Mouse (Mus musculus) embryonic facial prominence, embryonic 14.5 days (tissue): Measurements from ENCODE around the gene Nle1. TPM values are rescaled to one million over a fixed set of nuclear protein-coding genes. Genes with fewer than 3 reads are reported as not detected.
A peak's percentile ranks its signal among the peaks of the same experiment; 100 is the strongest.

Source experiments
- ATAC-seq: fragments of 200-750 bp; cut with Nextera tagmentation; 2 replicates; pipeline ENCODE4 v1.8.0; 2017; ENCODE audit warnings: low read depth, moderate number of reproducible peaks, moderate TSS enrichment
- DNase-seq: peaks from one replicate; pipeline ENCODE4 v3.0.0-alpha.2; 2015; ENCODE audit warnings: low spot score
- H3K27ac ChIP-seq: fragments of 300-500 bp; sonication (generic); replicated peaks from 2 replicates; pipeline ENCODE4 v1.5.1; 2014; ENCODE audit warnings: low read depth, mild to moderate bottlenecking, low read length, moderate library complexity
- H3K27me3 ChIP-seq: fragments of 300-500 bp; sonication (generic); replicated peaks from 2 replicates; pipeline ENCODE4 v1.6.1; 2014; ENCODE audit warnings: low read length; ENCODE audit not compliant: control insufficient read depth, insufficient read depth
- H3K36me3 ChIP-seq: fragments of 300-500 bp; sonication (generic); 2 replicates; pipeline ENCODE4 v1.6.1; 2014; ENCODE audit warnings: low read length, mixed read lengths; ENCODE audit not compliant: control insufficient read depth, insufficient read depth
- H3K4me1 ChIP-seq: fragments of 300-500 bp; sonication (generic); 2 replicates; pipeline ENCODE4 v1.6.1; 2014; ENCODE audit warnings: antibody characterized with exemption, low read length; ENCODE audit not compliant: control insufficient read depth, insufficient read depth
- H3K4me2 ChIP-seq: fragments of 300-500 bp; sonication (generic); 2 replicates; pipeline ENCODE4 v1.6.1; 2014; ENCODE audit warnings: low read depth, mild to moderate bottlenecking, low read length, moderate library complexity, mixed read lengths
- H3K4me3 ChIP-seq: fragments of 300-500 bp; sonication (generic); 2 replicates; pipeline ENCODE4 v1.5.1; 2014; ENCODE audit warnings: low read depth, mild to moderate bottlenecking, low read length
- H3K9ac ChIP-seq: fragments of 300-500 bp; sonication (generic); 2 replicates; pipeline ENCODE4 v1.6.1; 2014; ENCODE audit warnings: low read depth, mild to moderate bottlenecking, low read length, moderate library complexity, mixed read lengths
- H3K9me3 ChIP-seq: fragments of 300-500 bp; sonication (generic); 2 replicates; pipeline ENCODE4 v1.6.1; 2016; ENCODE audit warnings: low read length; ENCODE audit not compliant: control insufficient read depth
- WGBS: fragments of 180-500 bp; shearing (Covaris S2); extraction: QIAGEN DNeasy Blood & Tissue Kit; methylation state at CpG from one replicate; pipeline ENCODE4 v1.1.7; 2014; 5-methylcytosine and 5-hydroxymethylcytosine counted together
- polyA plus RNA-seq: library from polyadenylated mRNA; unstranded; fragments of >200 nt; fragmentation: Nextera tagmentation; extraction: Ambion mirVana; gene quantifications from 2 replicates; pipeline ENCODE4 v1.2.1, GENCODE M21; 2014

Nle1 gene
- polyA plus RNA-seq, 1 experiment from 2014 or later = 24.3 TPM

DNA sequence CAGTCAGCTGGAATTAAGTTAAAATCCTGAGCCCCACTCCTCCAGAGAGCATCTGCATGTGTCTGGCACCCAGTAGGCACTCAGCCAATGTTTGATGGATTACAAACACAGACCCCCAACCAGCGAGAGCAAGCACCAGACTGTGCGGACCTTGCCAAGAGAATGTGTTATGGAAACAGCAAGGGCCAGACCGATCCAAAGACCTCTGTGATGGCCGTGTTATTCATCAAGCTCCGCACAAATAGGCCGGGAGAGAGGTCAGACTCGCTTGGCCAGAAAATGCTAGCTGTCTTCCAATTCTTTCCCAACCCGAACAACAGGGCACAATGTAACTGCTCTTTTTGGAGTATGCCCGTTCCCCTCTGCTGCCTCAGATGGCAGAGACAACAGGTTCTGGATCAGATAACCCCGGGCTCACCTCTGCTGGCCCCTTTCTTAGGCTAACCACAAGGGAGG, 19.7 kb downstream of the Nle1 start:
- 0 out of 2 replicates have a peak, but pooled peaks cover 16% of the 10 kb centered on the region for H3K4me1 ChIP-seq

DNA sequence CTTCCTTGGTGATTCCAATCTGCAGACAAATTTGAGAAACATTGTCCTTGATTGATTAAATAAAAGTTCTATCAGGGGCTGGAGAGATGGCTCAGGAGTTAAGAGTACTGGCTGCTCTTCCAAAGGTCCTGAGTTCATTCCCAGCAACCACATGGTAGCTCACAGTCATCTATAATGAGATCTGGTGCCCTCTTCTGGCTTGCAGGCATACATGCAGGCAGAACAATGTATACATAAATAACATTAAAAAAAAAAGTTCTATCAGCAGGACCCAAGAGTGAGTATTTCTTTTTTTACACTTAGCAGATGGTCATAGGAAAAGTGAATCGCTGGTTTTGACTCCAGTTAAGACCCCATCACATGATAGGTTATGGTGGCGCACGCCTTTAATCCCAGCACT, 21.7 kb downstream of the Nle1 start:
- Histone ChIP-seq H3K27me3 (no peaks in the 10 kb centered on the region), H3K4me1 (0 out of 2 replicates have a peak, but pooled peaks cover 16% of the 10 kb centered on the region), H3K9me3 (no peaks in the 10 kb centered on the region), H3K4me3 (no peak overlapping the region), H3K36me3 (0 out of 2 replicates have a peak, but pooled peaks cover 9% of the 10 kb centered on the region), H3K4me2 (no peak overlapping the region), H3K27ac (no peak overlapping the region), H3K9ac (no peak overlapping the region)
- DNase-seq = no peak
- 90% methylated on average over 3 of the region's 3 CpGs for WGBS
- ATAC-seq = no peak

More for the DNA sequence above, 19.7 kb downstream of the Nle1 start:
- Histone ChIP-seq H3K4me2 (0 out of 2 replicates have a peak overlapping the region, but pooled peaks have one; percentile 7), H3K27ac (no peak overlapping the region), H3K27me3 (no peaks in the 10 kb centered on the region), H3K9me3 (no peaks in the 10 kb centered on the region), H3K4me3 (no peak overlapping the region), H3K9ac (peak overlapping the region; percentile 81; the same call in 1 of the 2 replicates), H3K36me3 (no peaks in the 10 kb centered on the region)
- WGBS = 60% methylated on average over 10 of the region's 10 CpGs
- no peak for ATAC-seq
- DNase-seq = no peak

DNA sequence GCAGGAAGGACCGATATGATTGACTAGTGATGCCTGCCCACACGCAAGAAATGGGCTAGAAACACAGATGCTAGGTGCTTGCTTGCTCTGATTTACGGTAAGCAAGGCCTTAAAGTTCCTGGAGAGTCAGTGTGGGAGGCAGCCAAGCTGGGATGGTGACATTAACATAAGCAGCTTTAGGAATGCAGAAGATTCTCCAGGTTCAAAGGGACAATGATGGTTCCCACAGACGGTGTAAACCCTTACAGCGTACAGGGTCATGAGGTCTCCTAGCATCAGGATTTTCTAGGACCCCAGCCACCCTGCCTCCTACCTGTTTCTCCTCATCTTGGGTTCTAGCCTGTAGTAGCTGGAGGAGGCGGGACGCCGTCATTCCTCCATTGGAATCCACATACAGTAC, 25.0 kb downstream of the Nle1 start:
- no peak for ATAC-seq
- no peak for DNase-seq
- WGBS = 62% methylated on average over 8 of the region's 8 CpGs
- H3K4me1 ChIP-seq = 0 out of 2 replicates have a peak, but pooled peaks cover under 1% of the 10 kb centered on the region
- no peaks in the 10 kb centered on the region for H3K27me3 ChIP-seq
- peaks cover 20% of the 10 kb centered on the region; the same call in 1 of the 2 replicates for H3K36me3 ChIP-seq
- H3K4me2 ChIP-seq = no peak overlapping the region
- H3K27ac ChIP-seq = no peak overlapping the region
- no peak overlapping the region for H3K4me3 ChIP-seq
- no peak overlapping the region for H3K9ac ChIP-seq
- no peaks in the 10 kb centered on the region for H3K9me3 ChIP-seq

DNA sequence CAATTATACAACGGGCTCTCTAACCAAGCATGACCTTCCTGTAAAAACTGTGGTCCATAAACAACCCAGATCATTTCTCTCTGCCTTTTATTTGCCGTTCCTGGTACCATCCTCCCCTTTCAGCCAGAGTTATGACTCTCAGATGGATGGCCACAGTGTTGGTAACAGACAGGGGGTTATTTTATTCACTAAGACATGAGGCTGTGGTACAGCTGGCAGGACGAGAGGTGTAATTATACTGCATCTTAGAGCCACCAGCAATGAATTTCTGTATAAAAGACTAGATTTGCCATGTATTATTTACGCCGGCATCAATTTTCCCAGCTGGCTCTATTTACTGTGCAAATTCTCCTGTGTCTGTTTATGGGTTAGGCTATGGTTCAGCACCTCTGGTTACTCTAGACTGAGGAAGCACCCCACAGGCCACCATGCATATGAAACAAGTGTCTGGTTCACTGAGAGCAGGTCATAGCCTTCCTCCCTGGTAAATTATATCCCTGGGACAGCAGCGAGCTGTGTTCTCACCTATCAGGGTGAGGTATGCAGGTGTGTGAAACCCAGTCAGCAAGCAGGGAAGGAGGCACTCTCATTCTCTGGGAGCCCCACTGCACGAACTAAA, 30.4 kb downstream of the Nle1 start:
- no peaks in the 10 kb centered on the region for H3K27me3 ChIP-seq
- no peak overlapping the region for H3K9ac ChIP-seq
- no peaks in the 10 kb centered on the region for H3K9me3 ChIP-seq
- H3K4me3 ChIP-seq = no peak overlapping the region
- ATAC-seq = peak; percentile 60; the same call in 1 of the 2 replicates
- WGBS = 81% methylated on average over 7 of the region's 7 CpGs
- peaks cover 16% of the 10 kb centered on the region; the same call in 1 of the 2 replicates for H3K36me3 ChIP-seq
- H3K4me1 ChIP-seq = no peaks in the 10 kb centered on the region
- no peak overlapping the region for H3K27ac ChIP-seq
- peak; percentile 18 for DNase-seq
- no peak overlapping the region for H3K4me2 ChIP-seq

DNA sequence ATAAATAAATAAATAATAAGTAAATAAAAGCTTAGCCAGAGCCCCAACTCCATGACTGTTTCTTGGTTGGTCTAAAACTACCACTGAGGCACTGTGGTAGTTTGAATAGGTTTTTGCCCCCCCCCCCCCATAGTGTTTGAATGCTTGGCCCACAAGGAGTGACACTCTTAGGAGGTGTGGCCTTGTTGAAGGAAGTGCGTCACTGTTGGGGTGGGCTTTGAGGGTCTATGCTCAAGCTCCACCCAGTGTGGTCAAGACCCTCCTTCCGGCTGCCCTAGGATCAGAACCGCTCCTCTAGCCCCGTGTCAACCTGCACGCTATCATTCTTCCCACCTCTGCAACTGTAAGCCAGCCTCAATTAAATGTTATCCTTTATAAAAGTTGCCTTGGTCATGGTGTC, 32.6 kb downstream of the Nle1 start:
- no peak overlapping the region for H3K9ac ChIP-seq
- H3K4me2 ChIP-seq = no peak overlapping the region
- H3K4me3 ChIP-seq = no peak overlapping the region
- no peak for ATAC-seq
- no peaks in the 10 kb centered on the region for H3K27me3 ChIP-seq
- 0 out of 2 replicates have a peak, but pooled peaks cover 8% of the 10 kb centered on the region for H3K36me3 ChIP-seq
- H3K4me1 ChIP-seq = no peaks in the 10 kb centered on the region
- H3K9me3 ChIP-seq = no peaks in the 10 kb centered on the region
- DNase-seq = no peak
- 86% methylated on average over 5 of the region's 5 CpGs for WGBS
- H3K27ac ChIP-seq = no peak overlapping the region

DNA sequence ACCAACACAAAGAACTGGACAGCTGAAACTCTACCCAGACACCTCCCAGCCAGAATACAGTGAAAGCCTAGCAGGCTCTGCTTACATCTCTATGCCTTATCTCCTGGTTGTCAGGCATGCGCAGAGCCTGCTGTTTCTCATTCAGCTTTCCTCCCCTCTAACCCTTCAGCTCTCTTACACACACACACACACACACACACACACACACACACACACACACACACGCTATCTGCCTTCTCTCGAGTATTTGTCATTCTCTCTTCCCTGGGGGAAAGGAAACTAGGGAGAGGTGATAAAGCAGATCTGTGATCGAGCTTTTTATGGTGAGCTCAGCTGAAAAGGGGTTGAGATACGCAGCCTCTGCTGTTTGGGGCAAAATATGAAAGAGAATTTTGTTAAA, 33.3 kb downstream of the Nle1 start:
- H3K9ac ChIP-seq = no peak overlapping the region
- no peaks in the 10 kb centered on the region for H3K27me3 ChIP-seq
- H3K4me1 ChIP-seq = no peaks in the 10 kb centered on the region
- no peak overlapping the region for H3K4me2 ChIP-seq
- no peak overlapping the region for H3K27ac ChIP-seq
- WGBS = 72% methylated on average over 5 of the region's 5 CpGs
- ATAC-seq (no peak), DNase-seq (no peak)
- no peak overlapping the region for H3K4me3 ChIP-seq
- no peaks in the 10 kb centered on the region for H3K9me3 ChIP-seq
- 0 out of 2 replicates have a peak, but pooled peaks cover 8% of the 10 kb centered on the region for H3K36me3 ChIP-seq

DNA sequence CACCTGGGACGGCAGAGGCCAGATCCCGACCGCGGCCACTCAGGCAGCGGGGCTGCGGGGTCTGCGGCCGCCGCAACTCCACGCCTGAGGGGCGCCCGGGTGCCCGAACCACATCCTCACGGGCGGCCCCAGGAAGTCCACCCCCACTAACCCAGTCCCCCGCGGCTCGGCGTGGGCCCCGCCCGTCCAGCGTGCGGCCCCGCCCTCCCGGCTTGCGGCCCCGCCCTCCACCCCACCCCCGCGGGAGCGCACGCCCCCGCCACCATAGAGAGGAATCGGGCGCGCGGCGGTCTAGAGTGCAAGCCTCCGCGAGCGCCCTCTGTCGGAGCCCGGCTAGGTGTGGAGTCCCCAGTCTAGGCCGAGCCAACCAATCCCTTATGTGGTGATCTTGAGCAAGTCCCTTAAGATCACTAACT, 37.2 kb downstream of the Nle1 start, which contains the start of gene Rffl:
Gene Rffl (minus strand): TSS at position 180 of the 416 bp plus-strand sequence.
- Histone ChIP-seq H3K9me3 (no peaks in the 10 kb centered on the region), H3K27me3 (no peaks in the 10 kb centered on the region), H3K4me1 (no peaks in the 10 kb centered on the region), H3K27ac (peak within 1 kb of the TSS; percentile 52; the same call in 1 of the 2 replicates), H3K4me2 (peak within 1 kb of the TSS; percentile 83), H3K9ac (peak within 1 kb of the TSS; percentile 74), H3K36me3 (no peaks in the 10 kb centered on the region), H3K4me3 (peak within 1 kb of the TSS; percentile 81)
- DNase-seq (peak; percentile 96), ATAC-seq (peak; percentile 98)
- WGBS = 0% methylated on average over 13 of the region's 43 CpGs

DNA sequence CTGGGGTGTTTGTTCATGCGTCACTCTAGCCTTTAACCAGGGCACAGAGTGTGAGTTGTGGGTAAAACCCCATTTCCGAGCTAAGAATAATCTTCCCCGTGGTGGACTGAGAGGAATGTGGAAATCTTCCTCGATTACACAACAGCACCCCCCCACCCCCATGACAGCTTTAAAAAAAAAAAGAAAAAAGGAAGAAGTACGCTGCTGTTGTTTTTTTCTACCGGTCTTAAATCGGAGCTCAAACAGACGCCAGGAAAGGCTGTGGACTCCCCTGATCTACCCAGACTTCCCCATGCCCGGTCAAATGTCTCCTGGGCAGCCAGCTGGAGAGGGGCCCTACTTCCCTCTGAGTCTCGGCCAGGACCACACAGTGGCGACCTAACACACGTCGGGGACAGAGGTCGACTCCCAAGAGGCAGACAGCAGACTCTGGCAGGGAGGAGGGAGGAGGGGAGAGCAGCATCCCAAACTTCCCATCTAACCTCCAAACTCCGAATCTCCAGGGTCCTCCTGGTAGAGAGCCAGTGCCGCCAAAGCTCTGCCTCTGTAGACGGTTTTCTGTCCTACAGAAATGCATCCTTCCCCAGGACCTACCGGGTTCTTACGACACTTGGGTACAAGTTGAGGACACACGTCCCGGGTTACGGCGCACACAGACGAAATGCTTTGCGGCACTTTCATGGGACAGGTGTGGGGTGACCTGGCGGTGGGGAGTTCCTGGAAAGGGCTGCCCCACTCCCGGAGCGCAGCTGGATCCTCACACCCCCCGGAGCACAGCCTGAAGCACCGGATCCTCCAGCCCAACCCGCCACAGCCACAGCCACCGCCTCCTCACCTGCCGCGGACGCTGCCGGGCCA, 37.8 kb downstream of the Nle1 start:
- Histone ChIP-seq H3K27ac (peak overlapping the region; percentile 52; the same call in 1 of the 2 replicates), H3K4me3 (peak overlapping the region; percentile 81), H3K9ac (peak overlapping the region; percentile 74), H3K9me3 (no peaks in the 10 kb centered on the region), H3K4me1 (no peaks in the 10 kb centered on the region), H3K36me3 (no peaks in the 10 kb centered on the region), H3K27me3 (no peaks in the 10 kb centered on the region), H3K4me2 (peak overlapping the region; percentile 83)
- WGBS = 5% methylated on average over 27 of the region's 36 CpGs
- ATAC-seq = peak; percentile 38; the same call in 1 of the 2 replicates
- peak; percentile 48 for DNase-seq
